Mouse (Mus musculus) embryo, embryonic 9.5 days (tissue): ENCODE results near the gene Htt.
A peak's percentile ranks its signal among the peaks of the same experiment; 100 is the strongest.
"Not testable (repeated sequence)": the region's sequence is repeated elsewhere in the genome, so short reads cannot be mapped to it uniquely, and the experiment has no call there.

Experiments used
- DNase-seq: peaks from one replicate; pipeline ENCODE4 v3.0.0-alpha.2; 2017; ENCODE audit errors: extremely low spot score

Gene Htt

DNA sequence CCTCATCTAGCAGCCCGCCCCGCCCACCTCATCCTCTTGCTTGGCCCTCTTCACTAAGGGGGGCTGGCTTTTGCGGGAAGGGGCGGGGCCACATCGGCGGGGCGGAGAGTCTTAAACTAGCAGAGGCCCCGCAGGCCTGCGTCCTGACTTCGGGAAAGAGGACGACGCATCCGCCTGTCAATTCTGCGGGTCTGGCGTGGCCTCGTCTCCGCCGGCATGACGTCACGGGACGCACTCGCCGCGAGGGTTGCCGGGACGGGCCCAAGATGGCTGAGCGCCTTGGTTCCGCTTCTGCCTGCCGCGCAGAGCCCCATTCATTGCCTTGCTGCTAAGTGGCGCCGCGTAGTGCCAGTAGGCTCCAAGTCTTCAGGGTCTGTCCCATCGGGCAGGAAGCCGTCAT, at the start of gene Htt:
Gene Htt (plus strand): TSS at position 232 of the 400 bp plus-strand sequence.
- peak; percentile 96 for DNase-seq

DNA sequence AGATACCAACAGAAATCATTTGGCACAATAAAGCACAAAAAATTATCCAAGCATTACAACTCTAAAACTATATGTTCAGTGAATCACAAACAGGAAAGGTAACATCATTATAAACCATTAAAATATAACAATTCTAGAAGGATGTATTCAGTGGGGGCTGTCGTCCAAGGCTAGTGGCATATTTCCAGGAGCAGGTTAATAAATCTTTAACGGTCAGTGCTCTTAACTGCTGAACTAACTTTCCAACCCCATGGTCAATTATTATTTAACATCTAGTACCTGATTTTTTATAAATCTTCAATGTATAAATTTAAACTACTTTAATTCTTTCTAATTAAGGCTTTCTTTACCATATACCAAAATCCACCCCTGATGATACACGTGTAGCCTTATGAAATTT, 47.2 kb upstream of the Htt start:
- not testable (repeated sequence) for DNase-seq

GRCm38 (mm10) chr5:34714816-34715215, 46.7 kb upstream of the Htt start:
- no peak for DNase-seq

DNA sequence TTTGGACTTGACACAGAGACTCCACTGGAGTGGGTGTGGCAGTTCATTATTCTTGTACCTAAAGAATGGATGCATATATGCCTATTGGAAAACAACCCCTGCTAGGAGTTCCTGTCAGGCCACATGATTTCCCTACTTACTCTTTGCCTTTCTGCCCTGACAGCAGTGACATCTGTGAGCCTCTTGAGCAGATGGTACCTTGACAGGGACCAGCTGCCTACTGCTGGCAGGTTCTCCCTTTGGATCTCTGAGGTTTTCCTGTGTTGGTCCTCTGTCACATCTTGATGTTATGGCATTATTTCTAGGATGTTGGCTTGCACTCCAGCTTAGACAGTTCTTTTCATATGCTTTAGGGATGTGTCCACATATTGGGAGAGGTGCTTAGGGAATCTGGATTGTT, 32.4 kb upstream of the Htt start:
- DNase-seq = no peak

DNA sequence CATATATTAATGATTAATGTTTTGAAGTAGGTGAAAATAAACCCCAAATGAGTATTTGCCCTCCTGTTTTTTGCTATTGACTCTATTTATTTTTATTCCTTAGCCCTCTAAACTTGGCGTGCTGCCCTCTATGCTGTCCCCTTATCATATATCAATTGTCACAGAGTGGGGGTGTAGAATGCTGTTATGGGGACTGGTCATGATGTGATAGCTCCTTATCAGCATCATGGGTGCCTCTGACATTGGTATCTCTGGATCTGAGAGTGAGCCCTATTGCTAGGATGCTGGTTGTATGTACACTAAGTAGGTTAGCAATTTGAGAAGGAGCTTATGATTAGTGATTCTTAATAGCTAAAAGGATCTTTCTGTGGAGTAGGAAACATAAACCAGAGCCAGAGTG, 31.3 kb upstream of the Htt start:
- DNase-seq = no peak

DNA sequence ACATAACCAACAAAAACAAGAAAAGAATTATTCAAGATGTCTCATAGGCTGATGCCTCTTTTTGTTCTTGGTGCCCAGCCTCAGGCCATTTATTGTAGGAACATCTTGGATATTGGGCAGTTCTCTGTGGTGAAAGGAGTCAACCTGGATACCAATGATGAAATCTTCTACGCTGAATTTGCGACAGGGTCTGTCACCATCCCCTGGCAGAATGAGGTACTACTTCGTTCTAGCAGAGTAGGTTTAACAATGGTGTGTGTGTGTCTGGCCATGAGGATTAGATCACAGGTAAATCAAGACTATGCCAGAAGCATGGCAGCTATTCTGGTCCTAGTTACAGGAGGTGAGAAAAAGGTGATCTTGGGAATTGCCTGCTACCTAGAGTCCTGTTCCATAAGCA, 10.1 kb upstream of the Htt start:
- DNase-seq = no peak

DNA sequence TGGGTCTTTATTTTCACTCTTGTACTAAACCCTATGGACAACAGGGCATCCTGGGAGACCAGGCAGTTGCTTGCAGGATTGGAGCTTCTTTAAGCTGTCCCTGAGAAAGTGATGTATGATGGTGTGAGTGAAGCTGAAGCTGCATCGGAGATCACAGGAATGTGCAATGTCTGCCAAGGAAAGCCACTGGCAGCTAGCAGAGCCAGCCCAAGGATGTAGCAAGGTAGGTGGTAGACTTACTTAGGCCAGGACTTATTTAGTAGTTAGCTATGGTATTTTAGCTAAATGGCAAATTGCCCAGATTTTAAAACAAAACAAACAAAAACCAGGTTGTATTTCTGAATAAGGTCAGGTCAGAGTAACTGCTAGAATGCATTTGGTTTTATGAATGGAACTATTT, 2.8 kb upstream of the Htt start:
- DNase-seq = no peak

DNA sequence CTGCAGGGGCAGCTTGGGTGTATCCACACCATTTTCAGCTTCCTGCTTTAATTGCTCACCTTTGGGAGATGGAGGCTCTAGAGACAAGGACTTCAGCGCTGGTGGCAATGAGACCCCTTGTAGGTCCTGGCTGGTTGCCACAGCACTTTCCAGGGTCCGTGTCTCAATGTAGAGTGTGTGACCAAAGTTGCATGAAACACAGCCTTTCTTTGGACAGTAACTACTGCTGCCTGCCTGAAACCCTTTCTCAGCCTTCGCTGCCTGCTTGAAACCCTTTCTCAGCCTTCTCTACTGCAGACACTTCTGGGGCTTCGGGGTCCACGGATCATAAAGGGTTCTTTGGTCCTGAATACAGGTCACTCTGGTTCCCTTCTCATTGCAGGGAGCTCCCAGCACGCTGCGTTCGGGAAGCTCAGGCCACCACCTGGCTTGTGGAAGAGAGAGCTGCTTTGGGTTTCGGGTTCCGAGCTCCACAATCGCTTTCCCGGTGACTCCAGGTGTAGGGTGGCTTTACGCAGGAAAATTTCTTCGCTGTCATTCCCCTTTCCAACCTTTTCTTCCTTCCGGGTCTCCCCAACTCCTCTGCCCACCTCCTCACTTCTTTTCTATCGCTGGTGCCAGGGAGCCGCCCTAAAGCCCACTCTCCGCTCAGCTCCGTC, 561 bp upstream of the Htt start:
- DNase-seq = peak; percentile 1

GRCm38 (mm10) chr5:34761934-34762611, 533 bp downstream of the Htt start:
- DNase-seq = no peak

GRCm38 (mm10) chr5:34771818-34772217, 10.3 kb downstream of the Htt start:
- no peak for DNase-seq

- DNase-seq = no peak
Observed at GRCm38 (mm10) chr5:34772696-34773245, 11.2 kb downstream of the Htt start.

- DNase-seq = no peak
Observed at GRCm38 (mm10) chr5:34773392-34773791, 11.9 kb downstream of the Htt start.

- no peak for DNase-seq
Observed at GRCm38 (mm10) chr5:34785027-34785426, 23.5 kb downstream of the Htt start.

DNA sequence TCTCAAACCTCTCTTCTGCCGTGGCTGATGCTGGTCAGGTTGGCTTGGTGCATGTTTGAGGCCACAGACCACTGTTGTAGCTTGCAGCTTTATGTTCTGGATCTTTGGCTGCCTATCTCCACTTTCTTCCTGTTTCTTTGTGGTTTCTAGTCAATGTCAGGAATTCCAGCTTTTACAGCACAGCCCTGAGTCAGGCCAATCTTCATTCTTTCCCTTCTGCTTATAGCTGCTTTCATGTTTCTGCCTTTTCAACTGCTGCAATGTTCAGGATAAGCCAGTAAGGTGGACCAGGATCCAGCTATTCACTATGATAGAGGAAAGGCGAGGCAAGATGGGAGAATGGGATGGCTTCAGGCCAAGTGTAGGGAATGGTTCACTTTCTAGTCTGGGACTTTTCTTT, 29.6 kb downstream of the Htt start:
- DNase-seq = no peak

GRCm38 (mm10) chr5:34800292-34800953, 38.9 kb downstream of the Htt start:
- no peak for DNase-seq

GRCm38 (mm10) chr5:34806038-34806437, 44.5 kb downstream of the Htt start:
- no peak for DNase-seq

- no peak for DNase-seq
Observed at GRCm38 (mm10) chr5:34822431-34823149, 61.0 kb downstream of the Htt start.

GRCm38 (mm10) chr5:34854079-34854478, 92.5 kb downstream of the Htt start:
- no peak for DNase-seq

DNA sequence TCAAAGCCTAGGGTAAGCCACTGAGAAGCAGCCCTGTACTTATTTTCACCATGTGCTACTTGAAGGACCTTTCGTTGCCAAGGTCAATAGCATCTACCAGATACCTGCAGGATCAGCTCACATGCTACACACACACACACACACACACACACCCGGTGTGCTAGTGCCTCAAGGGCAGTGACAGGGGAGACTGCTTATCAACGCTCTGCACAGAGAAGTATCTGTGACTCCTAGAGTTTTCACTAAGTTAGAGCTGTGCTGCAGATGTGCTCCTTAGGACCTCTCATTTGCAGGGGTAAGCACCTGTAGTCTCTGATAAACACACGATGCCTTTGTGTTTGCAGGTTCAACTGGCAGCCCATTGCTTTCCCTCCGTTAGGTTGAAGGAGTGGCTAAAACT, 103.8 kb downstream of the Htt start:
- DNase-seq = no peak

GRCm38 (mm10) chr5:34880307-34880706, 118.8 kb downstream of the Htt start:
- DNase-seq = not testable (repeated sequence)

GRCm38 (mm10) chr5:34881023-34881422, 119.5 kb downstream of the Htt start:
- no peak for DNase-seq

DNA sequence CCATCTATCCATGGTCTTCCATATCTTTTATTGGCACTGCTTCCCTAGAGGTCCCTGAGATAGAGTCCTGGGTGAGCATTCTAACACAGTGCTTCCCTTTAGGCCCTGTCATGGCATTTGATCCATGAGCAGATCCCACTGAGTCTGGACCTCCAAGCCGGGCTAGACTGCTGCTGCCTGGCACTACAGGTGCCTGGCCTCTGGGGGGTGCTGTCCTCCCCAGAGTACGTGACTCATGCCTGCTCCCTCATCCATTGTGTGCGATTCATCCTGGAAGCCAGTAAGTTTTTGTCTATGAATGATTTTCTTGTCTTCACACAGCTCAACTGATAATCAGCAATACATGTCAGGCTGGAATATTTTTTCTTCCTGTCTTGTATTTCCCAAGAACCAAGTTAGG, 123.7 kb downstream of the Htt start:
- no peak for DNase-seq
